Mouse (Mus musculus): ENCODE data around the gene Comt.

Comt gene

DNA sequence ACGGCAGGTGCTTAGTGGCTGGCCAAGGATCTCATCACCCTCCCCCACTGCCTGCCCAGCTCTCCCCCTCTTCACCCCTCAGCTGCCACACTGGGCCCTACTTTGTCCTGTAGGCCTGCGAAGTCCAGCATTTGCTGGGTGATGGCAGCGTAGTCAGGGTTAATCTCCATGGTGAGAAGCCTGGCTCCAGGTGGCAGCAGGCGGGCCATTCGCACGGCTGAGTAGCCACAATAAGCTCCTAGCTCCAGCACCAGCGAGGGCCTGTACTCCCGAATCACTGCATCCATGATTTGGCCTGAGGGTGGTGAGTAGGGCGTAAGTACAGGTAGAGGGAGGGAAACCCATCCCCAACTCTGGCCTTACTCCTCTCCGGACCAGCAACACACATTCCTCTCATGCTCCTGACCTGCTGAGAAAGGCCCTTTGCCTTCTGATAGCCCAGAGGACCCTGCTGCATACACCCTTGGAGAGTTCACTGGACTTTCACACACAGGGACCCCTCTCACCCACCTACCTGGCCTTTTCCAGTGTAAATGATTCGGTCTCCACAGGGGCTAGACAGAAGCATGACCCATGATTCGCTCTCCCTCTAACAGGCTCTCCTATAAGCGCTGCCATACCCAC, 15.5 kb downstream of the Comt start:
- no peak for DNase-seq (ENCODE audit: low spot score in 2 of 2)

DNA sequence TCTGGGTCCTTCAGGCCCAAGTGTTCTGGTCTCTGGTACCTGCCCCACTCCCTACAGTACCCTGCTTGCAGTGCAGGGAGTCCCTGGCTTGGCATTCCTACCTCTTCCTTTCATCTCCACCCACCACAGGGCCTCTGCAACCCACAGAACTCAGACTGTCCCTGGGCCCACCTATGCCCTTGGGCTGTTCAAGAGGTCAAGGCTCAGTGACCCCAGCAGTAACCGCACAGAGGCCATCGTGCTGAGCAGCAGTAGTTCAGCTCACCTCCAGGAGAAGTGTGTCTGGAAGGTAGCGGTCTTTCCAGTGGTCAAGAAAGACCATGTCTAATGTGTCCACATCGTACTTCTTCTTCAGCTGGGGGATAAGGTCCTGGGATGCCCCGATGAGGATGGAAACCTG, 16.2 kb downstream of the Comt start:
- DNase-seq (ENCODE audit: low spot score in 2 of 2): no peak

DNA sequence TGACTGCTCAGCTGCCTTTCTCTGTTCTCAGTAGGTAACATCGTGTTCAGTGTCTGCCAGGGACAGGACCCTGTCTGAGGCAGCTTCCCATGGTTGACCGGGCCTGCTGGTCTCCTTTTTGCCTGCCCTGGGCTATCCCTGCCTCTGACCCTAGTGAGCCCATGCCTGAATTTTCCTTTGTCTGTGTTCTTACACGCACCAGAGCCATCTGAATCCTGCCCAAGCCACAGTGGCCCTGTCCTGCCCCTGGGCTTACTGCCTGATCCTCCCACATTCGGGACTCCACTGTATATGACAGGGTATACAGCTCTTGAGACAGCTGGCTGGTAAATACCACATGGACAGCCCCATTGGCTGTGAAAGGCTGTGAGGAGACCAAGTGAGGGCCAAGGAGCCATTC, 16.9 kb downstream of the Comt start:
- no peak for DNase-seq (ENCODE audit: low spot score in 2 of 2)

DNA sequence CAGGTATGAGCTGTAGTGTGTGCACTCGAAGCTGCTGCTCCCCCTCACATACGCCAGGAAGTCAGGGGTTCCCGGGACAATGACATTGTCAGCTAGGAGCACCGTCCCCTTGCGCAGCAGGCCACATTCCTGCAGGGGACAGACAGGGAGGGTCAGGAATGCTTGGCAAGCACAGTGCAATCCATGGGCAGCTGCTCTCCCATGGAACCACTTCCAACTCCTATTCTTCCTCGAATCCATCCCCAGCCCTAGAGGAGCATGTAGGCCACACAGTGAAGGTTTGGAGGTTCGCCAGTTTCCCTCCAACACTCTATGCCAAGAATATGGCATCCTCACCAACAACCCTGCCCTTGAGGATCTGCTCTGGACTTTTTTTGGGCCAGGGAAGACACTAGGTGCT, 18.7 kb downstream of the Comt start:
- DNase-seq (ENCODE audit: low spot score in 2 of 2): no peak

DNA sequence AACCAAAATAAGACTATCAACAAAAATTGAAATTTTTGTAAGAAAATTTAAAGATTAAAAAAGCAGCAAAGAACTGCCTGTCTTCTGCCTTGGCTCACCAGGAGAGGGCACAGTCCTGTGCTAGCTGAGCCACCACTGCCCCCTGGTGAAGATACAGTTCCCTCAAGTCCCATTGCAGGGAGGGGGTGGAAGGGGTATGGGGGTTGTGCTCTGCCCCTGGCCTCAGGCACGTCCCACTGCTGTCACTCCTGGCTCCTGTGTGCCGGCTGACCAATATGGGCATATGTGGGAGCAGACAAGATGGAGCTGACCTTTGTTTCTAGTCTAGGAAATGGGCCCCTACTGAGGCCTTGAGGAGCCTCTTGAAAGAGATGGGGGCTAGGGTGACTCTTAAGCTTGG, 20.4 kb downstream of the Comt start:
- peak in 1 of 2 experiments; percentile 62 for DNase-seq (ENCODE audit: low spot score in 2 of 2)

DNA sequence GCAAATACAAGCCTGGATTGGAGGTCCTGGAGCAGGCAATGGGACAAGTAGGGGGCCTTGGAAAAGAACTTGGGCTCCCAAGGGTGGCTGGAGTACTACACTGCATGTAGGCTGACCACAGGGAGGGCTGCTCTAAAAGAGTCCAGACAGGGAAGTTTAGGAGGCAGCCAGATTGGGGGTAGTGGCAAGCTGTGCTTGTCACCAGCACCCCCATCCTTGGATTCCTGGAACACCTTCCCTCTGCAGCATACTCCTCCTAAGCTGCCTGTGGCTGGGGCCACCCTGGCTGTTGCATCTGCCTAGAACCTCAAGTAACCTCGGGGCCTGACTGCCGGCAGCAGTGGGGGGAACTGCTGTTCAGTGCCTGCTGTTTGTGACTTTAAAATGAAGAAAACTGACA, 20.8 kb downstream of the Comt start:
- no peak for DNase-seq (ENCODE audit: low spot score in 2 of 2)

DNA sequence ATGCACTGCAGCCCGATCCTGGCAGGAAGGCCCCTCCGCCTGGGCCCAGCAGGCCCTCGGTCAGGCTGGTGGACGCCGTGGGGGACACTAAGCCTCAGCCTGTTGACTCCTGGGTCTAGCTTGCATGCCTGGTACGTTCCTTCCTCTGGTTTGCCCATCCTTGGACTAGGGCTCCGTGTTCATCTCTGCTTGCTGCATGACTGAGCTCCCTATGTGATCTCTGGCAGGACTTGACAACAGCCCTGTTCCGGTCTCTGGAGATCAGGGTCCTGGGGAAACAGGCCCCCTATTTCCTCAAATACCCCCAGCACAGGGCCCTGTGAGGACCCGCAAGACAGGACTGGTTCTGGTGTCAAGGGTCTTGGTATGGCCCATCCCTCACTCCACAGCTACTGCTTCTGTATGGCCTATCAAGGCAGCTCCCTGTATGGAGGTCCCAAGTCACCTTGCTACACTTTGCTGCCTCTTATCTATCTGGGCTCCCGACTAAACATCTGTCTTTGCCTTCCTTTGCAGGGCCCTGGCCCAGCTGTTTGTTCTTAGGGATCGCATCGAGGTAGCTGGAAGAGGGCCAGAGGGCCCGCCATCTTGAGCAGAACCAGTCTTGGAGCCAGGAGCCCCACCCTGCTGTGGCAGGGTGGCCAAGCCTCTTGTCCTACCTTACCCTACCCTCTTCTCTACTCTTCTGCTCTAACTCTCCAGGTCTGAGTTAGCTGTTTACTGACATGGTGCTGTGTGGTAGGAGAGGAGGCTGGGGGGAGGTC, 21.4 kb downstream of the Comt start:
- no peak for DNase-seq (ENCODE audit: low spot score in 2 of 2)

DNA sequence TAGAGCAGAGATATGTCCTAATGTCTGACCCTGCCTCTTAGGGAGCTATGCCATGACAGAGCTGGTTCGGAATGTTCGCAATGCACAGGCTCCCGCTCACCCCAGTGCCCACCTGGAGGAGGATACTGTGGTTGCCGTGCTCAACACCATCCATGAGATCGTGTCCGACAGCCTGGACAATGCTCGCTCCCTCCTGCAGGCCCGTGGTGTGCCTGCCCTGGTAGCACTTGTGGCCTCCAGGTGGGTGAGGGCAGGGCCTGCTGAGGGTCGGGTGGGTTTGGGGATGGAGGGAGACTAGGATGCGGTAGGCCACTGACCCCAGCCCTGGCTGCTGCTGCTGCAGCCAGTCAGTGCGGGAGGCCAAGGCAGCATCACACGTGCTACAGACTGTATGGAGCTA, 23.4 kb downstream of the Comt start:
- no peak for DNase-seq (ENCODE audit: low spot score in 2 of 2)

DNA sequence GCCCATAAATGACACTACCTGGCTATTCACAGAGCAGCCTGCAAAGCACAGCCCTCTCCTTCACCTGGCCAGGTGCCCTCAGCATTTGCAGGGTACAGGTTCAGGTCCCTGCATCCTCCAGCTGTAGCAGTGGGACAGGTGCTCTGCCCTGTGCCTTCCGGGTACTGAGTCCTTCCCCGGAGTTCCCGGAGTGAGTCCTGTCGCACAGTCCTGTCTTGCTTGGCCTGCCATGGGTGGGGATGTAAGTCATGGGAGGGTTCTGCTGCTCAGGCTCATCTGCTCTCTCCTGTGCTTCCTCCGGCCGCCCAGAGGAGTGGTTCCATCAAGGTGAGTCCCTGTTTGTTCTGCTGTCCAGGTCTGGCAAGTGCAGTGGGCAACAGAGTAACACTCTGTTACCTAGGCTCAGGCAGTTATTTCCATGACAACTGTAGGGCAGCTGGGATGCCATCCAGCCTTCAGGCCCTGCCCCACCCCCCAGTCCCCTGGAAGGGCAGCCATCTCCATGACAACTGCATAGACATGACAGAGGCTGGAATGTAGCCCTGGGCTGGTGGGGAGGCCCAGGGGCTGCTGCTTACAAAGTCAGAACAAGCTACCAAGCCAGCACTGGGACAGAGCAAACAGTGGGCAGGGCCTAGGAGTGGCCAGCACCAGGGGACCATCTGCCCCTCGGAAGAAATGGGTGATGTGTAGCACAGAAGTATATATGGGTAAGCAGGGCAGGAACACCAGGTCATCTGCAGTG, 26.0 kb downstream of the Comt start:
- peak in 1 of 2 experiments; percentile 71 for DNase-seq (ENCODE audit: low spot score in 2 of 2)

DNA sequence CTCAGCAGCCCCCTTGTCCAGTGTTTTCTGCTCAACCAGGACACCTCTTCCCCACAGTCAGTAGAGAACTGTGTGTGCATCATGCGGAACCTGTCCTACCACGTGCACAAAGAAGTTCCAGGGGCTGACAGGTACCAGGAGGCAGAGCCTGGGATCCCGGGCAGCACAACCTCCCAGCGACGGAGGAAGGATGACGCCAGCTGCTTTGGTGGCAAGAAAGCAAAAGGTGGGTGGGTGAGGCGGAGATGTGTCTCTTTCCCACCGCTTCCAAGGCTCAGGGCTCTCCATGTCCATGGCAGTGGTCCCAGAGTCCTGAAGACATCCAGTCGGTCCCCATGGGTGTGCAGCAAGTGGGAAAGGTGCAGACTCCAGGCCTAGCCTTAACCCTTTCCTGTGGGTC, 26.6 kb downstream of the Comt start:
- no peak for DNase-seq (ENCODE audit: low spot score in 2 of 2)

DNA sequence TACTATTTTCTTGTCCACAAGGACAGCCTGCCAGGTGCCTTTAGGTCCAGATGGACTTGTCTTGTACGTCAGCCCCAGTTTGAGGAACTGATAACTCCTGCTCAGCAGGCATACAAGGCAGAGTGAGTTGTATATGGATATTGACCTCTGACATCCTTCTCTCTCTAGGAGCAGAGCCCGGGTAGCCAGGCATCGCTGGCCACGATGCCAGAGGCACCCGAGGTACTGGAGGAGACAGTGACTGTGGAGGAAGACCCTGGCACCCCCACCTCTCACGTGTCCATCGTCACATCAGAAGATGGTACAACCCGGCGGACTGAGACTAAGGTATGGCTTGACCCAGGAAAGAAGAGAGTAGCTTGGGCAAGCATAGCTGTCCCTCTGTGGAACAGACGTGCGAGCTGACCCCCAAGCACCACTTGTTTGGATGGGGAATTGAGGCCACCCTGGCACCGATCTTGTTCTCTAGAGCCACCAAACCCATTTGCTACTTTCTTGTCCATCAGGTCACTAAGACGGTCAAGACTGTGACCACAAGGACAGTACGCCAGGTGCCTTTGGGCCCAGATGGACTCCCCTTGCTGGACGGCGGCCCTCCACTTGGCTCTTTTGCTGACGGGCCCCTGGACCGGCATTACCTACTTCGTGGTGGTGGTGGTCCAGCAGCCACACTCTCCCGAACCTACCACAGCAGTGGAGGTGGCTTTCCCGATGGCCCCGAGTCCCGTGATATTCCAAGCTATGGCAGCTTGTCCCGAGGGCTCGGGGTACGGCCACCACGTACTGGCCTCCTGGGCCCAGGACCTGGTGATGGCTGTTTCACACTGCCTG, 29.6 kb downstream of the Comt start:
- DNase-seq (ENCODE audit: low spot score in 2 of 2): no peak

DNA sequence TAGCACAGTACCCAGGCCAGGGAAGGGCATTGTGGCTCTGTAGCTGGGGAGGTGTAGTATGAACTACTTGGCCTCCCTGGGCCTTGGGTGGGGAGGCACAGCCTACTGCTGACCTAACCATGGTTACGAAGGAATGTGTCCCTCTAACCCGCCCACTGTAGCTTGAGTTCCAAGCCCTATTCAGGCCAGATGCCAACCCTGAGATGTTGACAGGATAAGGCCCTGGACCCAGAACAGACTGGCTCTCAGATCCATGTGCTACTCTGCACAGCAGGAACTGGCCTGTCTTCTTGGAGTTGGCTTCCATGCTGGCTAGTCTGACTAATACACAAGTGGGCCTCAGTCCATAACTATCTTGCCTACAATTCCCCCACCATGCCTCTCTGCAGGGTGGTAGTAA, 30.5 kb downstream of the Comt start:
- no peak for DNase-seq (ENCODE audit: low spot score in 2 of 2)

DNA sequence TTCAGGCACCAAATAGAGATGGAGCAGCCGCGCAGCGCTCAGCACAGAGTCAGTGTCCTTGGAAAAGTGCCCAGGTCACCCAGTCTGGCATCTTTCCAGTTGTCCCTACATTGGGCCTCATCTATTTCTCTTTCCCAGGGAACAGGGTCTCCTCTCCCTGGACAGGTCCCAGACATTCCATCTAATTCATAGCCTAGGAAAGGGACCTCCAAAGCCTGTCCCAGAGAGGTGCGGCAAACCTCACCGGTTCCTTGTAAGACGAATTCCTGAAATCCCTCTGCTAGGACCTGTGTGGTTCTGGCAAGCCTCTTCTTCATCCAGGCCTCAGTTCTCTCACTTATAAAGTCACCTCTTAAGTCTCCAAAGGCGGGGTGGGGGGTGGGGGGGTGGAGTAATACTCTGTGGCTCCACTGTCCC, 31.0 kb downstream of the Comt start:
- DNase-seq (ENCODE audit: low spot score in 2 of 2): no peak

DNA sequence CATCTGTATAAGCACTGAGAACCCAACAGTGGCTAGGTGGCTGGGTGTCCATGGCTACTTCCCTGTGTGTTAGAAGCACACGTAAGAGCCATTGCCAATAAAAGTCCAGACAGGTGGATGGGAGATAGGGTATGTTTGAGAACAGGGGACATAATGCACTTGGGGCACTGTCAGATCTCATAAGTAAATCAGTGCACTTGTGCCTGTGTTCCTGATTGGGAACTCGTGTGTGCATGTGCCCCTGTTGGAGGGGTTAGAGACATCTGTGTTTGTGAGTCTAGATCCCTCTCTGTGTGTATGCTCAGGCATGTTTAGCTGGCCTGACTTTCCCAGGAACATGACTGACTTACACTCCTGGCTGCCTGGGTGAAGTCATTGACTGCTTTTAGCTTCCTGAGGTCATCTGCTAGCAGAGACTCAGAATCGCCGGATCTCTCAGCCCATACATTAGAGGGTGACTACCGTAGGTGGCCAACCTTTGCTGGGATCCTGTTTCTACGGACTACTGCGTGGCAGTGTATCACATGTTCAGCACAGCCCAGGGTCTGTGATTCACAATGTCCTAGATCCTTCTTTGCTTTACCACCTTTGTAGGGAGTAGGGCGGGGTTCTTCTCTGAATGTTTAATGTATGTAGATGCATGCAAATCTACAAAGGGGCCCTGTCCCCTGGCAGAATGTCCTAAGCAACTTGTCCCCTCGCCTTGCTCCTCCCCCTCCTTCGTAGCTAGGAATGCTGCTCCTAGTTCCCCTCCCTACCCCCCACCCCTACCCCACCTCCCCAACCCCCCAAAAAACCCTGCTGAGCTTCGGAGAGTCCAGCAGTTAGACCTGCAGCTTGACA, 31.7 kb downstream of the Comt start:
- no peak for DNase-seq (ENCODE audit: low spot score in 2 of 2)

DNA sequence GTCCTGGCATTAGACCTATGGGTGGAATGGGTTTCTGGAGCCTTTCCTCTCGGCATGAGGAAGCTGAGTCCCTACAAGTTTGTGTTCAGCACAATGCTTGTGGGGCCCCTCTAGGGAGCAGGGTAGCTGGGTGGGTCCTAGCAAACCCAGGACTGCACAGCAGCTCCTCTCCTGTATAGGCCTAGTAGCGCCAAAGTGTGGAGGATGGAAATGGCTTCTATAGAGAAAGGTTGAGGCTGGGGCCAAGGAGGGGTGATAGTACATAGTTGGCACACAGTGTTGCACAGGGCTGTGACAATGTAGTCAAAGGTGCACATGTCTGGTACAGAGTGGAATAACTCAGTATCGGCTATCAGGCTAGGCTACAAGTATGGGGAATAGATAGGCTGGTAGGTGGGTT, 32.6 kb downstream of the Comt start:
- no peak for DNase-seq (ENCODE audit: low spot score in 2 of 2)

DNA sequence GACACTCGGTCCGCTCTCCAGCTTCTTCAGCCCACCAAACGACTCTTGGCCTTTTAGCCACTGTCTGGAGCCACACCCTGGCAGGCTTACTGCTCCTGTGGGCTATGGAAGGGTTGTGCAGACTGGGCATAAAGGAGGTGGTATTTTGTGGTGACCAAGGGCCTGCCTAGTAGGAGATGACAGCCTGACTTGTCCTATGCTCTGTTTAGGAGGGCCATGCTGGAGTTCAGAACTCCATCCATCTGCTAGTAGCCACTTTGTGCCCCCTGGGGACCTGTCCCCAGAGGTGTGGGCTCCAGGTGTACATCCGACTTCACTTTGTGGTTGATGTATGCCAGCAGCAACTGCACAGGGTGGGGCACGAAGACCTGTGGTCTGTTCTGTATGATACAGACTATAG, 33.1 kb downstream of the Comt start:
- DNase-seq (ENCODE audit: low spot score in 2 of 2): no peak

DNA sequence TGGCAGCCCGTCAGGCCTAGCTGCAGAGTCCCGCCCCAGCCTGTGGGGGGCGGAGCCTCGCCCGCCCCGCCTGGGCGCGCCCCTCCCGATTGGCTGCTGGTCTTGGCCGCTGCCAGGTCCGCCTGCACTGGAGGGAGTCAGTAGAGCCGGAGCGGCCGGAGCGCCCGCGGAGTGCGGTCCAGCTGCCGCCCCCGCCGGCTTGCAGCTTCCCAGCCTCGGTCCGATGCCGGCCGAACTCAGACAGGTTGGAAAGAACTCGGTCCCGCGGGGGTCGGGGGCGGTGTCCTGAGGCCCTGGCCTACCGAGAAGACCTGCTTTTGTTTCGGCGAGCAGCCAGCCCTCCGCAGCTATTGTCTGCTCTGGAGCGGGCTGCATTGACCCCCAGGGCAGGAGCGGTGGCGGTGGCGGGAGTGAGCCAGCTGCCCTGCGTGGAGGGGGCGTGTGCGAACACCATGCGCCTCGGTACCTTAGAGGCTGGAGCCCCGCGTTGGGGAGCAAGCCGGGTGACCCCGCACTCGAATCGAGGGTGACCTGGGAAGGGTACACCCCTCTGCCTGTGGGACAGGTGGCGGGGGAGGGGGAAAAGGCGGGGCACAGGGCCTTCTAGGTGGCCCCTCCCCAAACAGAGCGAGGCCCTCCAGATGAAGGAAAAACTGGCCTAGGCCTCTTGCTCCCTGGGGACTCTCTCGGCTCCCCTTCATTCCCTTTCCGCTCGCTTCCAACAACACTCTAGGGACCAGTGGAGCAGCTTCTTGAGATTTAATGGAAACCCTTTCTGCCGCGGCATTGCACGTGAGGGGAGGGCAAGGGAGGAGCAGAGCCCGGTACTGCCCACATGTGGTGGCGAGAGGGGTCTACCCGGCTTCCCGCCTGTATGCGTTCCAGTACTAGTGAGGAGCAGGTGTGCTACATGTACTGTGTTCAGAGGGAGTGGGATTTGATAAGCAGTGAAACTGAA, 33.9 kb downstream of the Comt start:
- peak in 1 of 2 experiments; percentile 75 for DNase-seq (ENCODE audit: low spot score in 2 of 2)

DNA sequence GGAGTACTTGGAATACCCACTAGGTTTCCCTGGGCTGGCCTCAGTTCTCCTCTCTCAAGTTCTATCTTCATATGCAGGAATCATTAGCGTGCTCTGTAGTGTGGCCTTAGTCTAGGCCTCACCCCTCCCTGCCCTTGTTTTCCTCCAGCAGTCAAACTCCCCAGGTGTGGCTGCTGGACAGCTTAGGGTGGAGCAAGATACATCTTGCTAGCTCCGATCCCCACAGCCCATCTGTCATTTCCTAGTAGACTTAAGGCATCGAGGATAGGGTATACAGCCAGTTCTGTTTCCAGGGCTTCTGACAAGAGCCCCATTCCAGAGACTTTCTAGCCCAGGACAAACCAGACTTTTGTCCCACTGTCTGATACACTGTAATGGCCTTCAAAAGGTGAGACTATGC, 34.9 kb downstream of the Comt start:
- DNase-seq (ENCODE audit: low spot score in 2 of 2): no peak

DNA sequence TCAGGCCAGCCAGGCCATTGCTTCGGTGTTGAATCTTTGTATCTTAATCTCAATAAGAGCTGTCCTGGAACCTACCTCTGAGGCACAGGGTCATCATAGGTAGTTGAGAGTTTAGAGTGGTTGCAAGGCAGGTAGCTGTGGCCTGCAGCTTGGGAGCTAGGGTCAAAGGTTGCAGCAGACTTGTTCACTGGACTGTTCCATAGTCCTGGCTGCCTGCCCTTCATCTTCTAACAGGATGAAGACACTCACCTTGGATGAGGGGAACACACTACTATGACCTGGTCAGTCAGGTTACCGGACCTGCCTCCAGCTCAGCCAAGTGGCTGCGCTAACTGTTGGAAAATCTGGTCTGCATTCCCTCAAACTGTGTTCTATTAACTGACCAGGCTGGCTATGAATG, 35.5 kb downstream of the Comt start:
- DNase-seq (ENCODE audit: low spot score in 2 of 2): no peak

DNA sequence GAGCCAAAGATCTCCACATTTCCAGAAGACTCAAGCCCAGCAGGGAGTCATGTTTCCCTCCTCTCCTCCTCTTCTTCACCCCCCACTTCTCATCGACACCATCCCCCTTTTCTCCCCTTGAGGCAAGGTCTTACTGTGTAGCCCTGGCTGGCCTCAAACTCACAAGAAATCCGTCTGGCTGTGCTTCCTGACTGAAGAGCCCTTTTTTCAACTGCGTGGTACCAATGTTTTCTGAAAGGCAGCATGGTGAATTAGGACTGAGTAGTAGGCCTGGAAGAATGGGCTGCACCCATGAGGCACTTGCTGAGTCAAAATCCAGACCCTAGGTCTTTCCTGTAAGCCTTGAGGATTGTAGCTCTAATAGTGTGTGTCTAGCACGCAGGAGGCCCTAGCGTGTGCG, 36.3 kb downstream of the Comt start:
- DNase-seq (ENCODE audit: low spot score in 2 of 2): no peak

All from frontal cortex, postnatal 10 days (tissue).